In the genomic region with DNA sequence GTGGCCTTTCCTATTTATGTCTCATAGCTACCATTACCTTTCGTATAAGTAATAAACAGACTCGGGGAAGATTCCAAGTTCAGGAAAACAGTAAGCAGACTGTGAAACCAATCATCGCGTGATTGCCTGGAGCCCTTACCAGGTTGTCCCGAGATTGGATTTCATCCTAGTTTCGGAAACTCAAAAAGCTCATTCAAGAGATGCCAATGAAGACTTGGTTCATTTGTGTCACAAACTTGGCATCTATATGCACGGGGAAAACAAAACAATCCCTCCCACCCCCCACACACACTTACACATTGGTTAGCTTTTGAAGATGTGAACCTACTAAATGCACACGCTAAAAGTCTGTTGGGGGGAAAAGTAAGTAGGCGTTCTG, we compare ENCODE assay signal across 8 mouse cellular contexts. TPM values are rescaled to one million over a fixed set of nuclear protein-coding genes. Genes with fewer than 3 reads are reported as not detected.
DNase-seq lines count a peak whose midpoint lies in the region; ATAC-seq and TF ChIP-seq lines count a peak whose summit lies in the region.

No protein-coding gene starts in this region.

- peak overlapping the region; percentile 68 for H3K4me2 ChIP-seq in limb, embryonic 14.5 days (replicated peaks; ENCODE audit: low read depth, low read length, severe bottlenecking)

- H3K9me3 ChIP-seq in limb, embryonic 14.5 days (ENCODE audit: control insufficient read depth, low read length), result no peaks in the 10 kb centered on the region

- no peak overlapping the region for H3K27ac ChIP-seq in cerebellum, adult 2 months (ENCODE audit: insufficient read depth, low read length)
- peak overlapping the region; percentile 64; the same call in 1 of the 2 replicates for H3K27ac ChIP-seq in spleen, adult 2 months (ENCODE audit: insufficient read depth, low read length)
- peak overlapping the region; percentile 78 for H3K27ac ChIP-seq in limb, embryonic 14.5 days (replicated peaks; ENCODE audit: low read depth, low read length)

- no peaks in the 10 kb centered on the region for H3K27me3 ChIP-seq in cerebellum, adult 2 months (ENCODE audit: control insufficient read depth, insufficient read depth, low read length)
- H3K27me3 ChIP-seq in spleen, adult 2 months (ENCODE audit: control insufficient read depth, insufficient read depth, low read length), result no peaks in the 10 kb centered on the region
- H3K27me3 ChIP-seq in limb, embryonic 14.5 days (ENCODE audit: control insufficient read depth, insufficient read depth, low read length), result no peaks in the 10 kb centered on the region

- H3K4me3 ChIP-seq in cerebellum, adult 2 months (replicated peaks; ENCODE audit: insufficient read depth, low read depth, low read length), result peak overlapping the region; percentile 14
- peak overlapping the region; percentile 95 for H3K4me3 ChIP-seq in spleen, adult 2 months (ENCODE audit: extremely low read depth, insufficient read depth, insufficient read length)
- peak overlapping the region; percentile 84 for H3K4me3 ChIP-seq in limb, embryonic 14.5 days (replicated peaks; ENCODE audit: low read length)

- H3K9ac ChIP-seq in limb, embryonic 14.5 days (ENCODE audit: low read depth, low read length, severe bottlenecking), result peak overlapping the region; percentile 70

- TF ChIP-seq CTCF in cerebellum, adult 2 months (IDR thresholded peaks at IDR 0.05; ENCODE audit: borderline replicate concordance, insufficient read depth, low read depth, low read length), result no peak
- TF ChIP-seq CTCF in spleen, adult 2 months (IDR thresholded peaks at IDR 0.05; ENCODE audit: extremely low read depth, insufficient read depth, insufficient read length, insufficient replicate concordance), result no peak

- ATAC-seq in limb, embryonic 14.5 days (ENCODE audit: low FRiP score, low read depth), result no peak

- peaks cover 2% of the 10 kb centered on the region; the same call in 1 of the 2 replicates for H3K4me1 ChIP-seq in cerebellum, adult 2 months (ENCODE audit: control insufficient read depth, insufficient read depth, low read length)
- peaks cover 2% of the 10 kb centered on the region; the same call in 1 of the 2 replicates for H3K4me1 ChIP-seq in spleen, adult 2 months (ENCODE audit: control insufficient read depth, insufficient read depth, insufficient read length)
- H3K4me1 ChIP-seq in limb, embryonic 14.5 days (ENCODE audit: control insufficient read depth, insufficient read depth, low read length), result no peaks in the 10 kb centered on the region; the same call in 1 of the 2 replicates

- DNase-seq in cerebellum, adult 2 months, result no peak
- no peak for DNase-seq in cerebellum, postnatal 4 days (ENCODE audit: low spot score in 2 of 2)
- no peak for DNase-seq in spleen, adult 2 months (ENCODE audit: low read depth in 1 of 2, low spot score in 2 of 2)
- no peak for DNase-seq in spleen, postnatal 36 days (ENCODE audit: low spot score in 2 of 2)
- DNase-seq in limb, embryonic 14.5 days (ENCODE audit: low spot score), result peak; percentile 31
- peak; percentile 27 for DNase-seq in testis, postnatal 10 days (ENCODE audit: low spot score)
- DNase-seq in kidney, postnatal 10 days, result no peak
- DNase-seq in thymus, postnatal 4 days, result no peak

- TF ChIP-seq POLR2A in cerebellum, adult 2 months (IDR thresholded peaks at IDR 0.05; ENCODE audit: borderline replicate concordance, insufficient read depth, low read length), result no peak
- TF ChIP-seq POLR2A in spleen, adult 2 months (IDR thresholded peaks at IDR 0.05; ENCODE audit: low read depth, low read length), result no peak
- no peak for TF ChIP-seq POLR2A in limb, embryonic 14.5 days (IDR thresholded peaks at IDR 0.05; ENCODE audit: borderline replicate concordance, extremely low read depth, insufficient read depth, insufficient read length)

- 2% methylated on average over 9 of the region's 9 CpGs for WGBS in cerebellum, adult 2 months
- WGBS in spleen, adult 2 months, result 5% methylated on average over 9 of the region's 9 CpGs
- WGBS in limb, embryonic 14.5 days, result 9% methylated on average over 9 of the region's 9 CpGs

- H3K36me3 ChIP-seq in spleen, adult 2 months (ENCODE audit: control insufficient read depth, insufficient read depth, low read length), result peaks cover 30% of the 10 kb centered on the region
- peaks cover 46% of the 10 kb centered on the region for H3K36me3 ChIP-seq in limb, embryonic 14.5 days (ENCODE audit: control insufficient read depth, insufficient read depth, low read length)

RNA-seq across cellular contexts. Expression of gene Ddx55, which starts 0.6 kb away (rescaled TPM):
- 37.9 and 41.6 TPM in 2 replicates for polyA plus RNA-seq in cerebellum, adult 2 months (2012; rRNA removed)
- 17.0 and 19.1 TPM in 2 replicates for polyA plus RNA-seq in spleen, adult 2 months (2012; rRNA removed)
- polyA plus RNA-seq in limb, embryonic 14.5 days (2012; rRNA removed), result 20.8 and 22.0 TPM in 2 replicates
- polyA plus RNA-seq in limb, embryonic 14.5 days (2014; fragmentation: Nextera tagmentation; extraction: Ambion mirVana), result 11.9 and 12.5 TPM in 2 replicates

RNA-seq across cellular contexts. Expression of gene Tmed2, which starts 11.6 kb away (rescaled TPM):
- 120 and 124 TPM in 2 replicates for polyA plus RNA-seq in cerebellum, adult 2 months (2012; rRNA removed)
- 54.2 and 96.7 TPM in 2 replicates for polyA plus RNA-seq in spleen, adult 2 months (2012; rRNA removed)
- 260 and 264 TPM in 2 replicates for polyA plus RNA-seq in limb, embryonic 14.5 days (2012; rRNA removed)
- 594 and 615 TPM in 2 replicates for polyA plus RNA-seq in limb, embryonic 14.5 days (2014; fragmentation: Nextera tagmentation; extraction: Ambion mirVana)

RNA-seq across cellular contexts. Expression of gene Rilpl1, which starts 20.9 kb away (rescaled TPM):
- polyA plus RNA-seq in cerebellum, adult 2 months (2012; rRNA removed), result 20.2 and 22.7 TPM in 2 replicates
- 3.6 TPM in 2 replicates for polyA plus RNA-seq in spleen, adult 2 months (2012; rRNA removed)
- polyA plus RNA-seq in limb, embryonic 14.5 days (2012; rRNA removed), result 17.8 and 22.4 TPM in 2 replicates
- polyA plus RNA-seq in limb, embryonic 14.5 days (2014; fragmentation: Nextera tagmentation; extraction: Ambion mirVana), result 23.2 and 28.0 TPM in 2 replicates

RNA-seq across cellular contexts. Expression of gene Eif2b1, which starts 26.8 kb away (rescaled TPM):
- polyA plus RNA-seq in cerebellum, adult 2 months (2012; rRNA removed), result 36.7 and 38.4 TPM in 2 replicates
- polyA plus RNA-seq in spleen, adult 2 months (2012; rRNA removed), result 9.8 and 11.6 TPM in 2 replicates
- 37.4 and 42.5 TPM in 2 replicates for polyA plus RNA-seq in limb, embryonic 14.5 days (2012; rRNA removed)
- polyA plus RNA-seq in limb, embryonic 14.5 days (2014; fragmentation: Nextera tagmentation; extraction: Ambion mirVana), result 71.3 and 73.5 TPM in 2 replicates

RNA-seq across cellular contexts. Expression of gene Gtf2h3, which starts 26.9 kb away (rescaled TPM):
- polyA plus RNA-seq in cerebellum, adult 2 months (2012; rRNA removed), result 46.0 and 46.1 TPM in 2 replicates
- 25.9 and 29.4 TPM in 2 replicates for polyA plus RNA-seq in spleen, adult 2 months (2012; rRNA removed)
- 86.9 and 94.6 TPM in 2 replicates for polyA plus RNA-seq in limb, embryonic 14.5 days (2012; rRNA removed)
- polyA plus RNA-seq in limb, embryonic 14.5 days (2014; fragmentation: Nextera tagmentation; extraction: Ambion mirVana), result 62.6 and 76.4 TPM in 2 replicates

Comparison
In these comparisons a context has a peak if more than half of its experiments do, and no peak if none do; other contexts are left out.
1. DNase-seq: peak in limb, embryonic 14.5 days (single experiment) and testis, postnatal 10 days (single experiment); none in cerebellum, adult 2 months (0 of 2), cerebellum, postnatal 4 days (0 of 2), spleen, adult 2 months (0 of 2), spleen, postnatal 36 days (0 of 2), kidney, postnatal 10 days (single experiment) and thymus, postnatal 4 days (single experiment).
2. H3K4me3 ChIP-seq: peak in every context shown above with its lines; median percentile 95 in spleen, adult 2 months; 84 in limb, embryonic 14.5 days; 14 in cerebellum, adult 2 months.